Mouse (Mus musculus) liver, adult 2 months (tissue): ENCODE measurements around the gene Bdp1.

ENCODE experiments used
- CTCF ChIP-seq: fragments of 200-500 bp; IDR thresholded peaks from 2 replicates; pipeline ENCODE4 v1.5.1; 2011; ENCODE audit warnings: low read depth, low read length, control low read depth
- POLR2A ChIP-seq: fragments of 200-500 bp; IDR thresholded peaks from 2 replicates; pipeline ENCODE4 v1.6.1; 2011; ENCODE audit warnings: low read length, control low read depth; ENCODE audit not compliant: insufficient read depth; ENCODE audit errors: extremely low read depth

DNA sequence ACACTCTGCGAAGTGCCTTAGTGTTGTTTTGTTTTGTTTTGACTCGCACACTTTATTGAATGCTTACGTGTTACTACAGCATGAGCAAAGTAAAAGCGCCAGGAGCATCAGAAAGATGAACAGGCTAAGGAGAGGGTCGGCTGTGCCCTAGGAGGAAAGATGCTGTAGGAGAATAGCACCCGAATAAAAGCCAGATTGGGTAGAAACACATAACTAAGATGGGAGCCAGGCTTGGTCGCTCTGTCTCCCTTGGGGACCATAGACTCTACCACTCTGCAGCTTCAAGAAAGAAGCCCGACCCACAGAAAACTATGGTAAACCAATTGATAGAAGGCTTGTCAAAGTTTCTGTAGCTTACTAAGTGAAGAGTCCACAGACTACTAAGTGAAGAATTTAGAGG lies 87.9 kb downstream of the Bdp1 start:
- TF ChIP-seq CTCF = no peak
- TF ChIP-seq POLR2A = no peak
